Mouse (Mus musculus): ENCODE data around the gene Apobec1. TPM values are rescaled to one million over a fixed set of nuclear protein-coding genes. Genes with fewer than 3 reads are reported as not detected.
"Not testable (repeated sequence)": the region's sequence is repeated elsewhere in the genome, so short reads cannot be mapped to it uniquely, and the experiment has no call there.

The Apobec1 gene
- polyA plus RNA-seq, 1 experiment = 7.5 TPM

- H3K4me1 ChIP-seq = no peaks in the 10 kb centered on the region
Measured at GRCm38 (mm10) chr6:122545289-122545882, 56.9 kb downstream of the Apobec1 start.

GRCm38 (mm10) chr6:122544672-122545071 lies 57.6 kb downstream of the Apobec1 start:
- Histone ChIP-seq H3K4me1 (no peaks in the 10 kb centered on the region), H3K27me3 (replicated peaks) (no peaks in the 10 kb centered on the region), H3K4me3 (replicated peaks) (no peak overlapping the region), H3K9me3 (no peaks in the 10 kb centered on the region), H3K36me3 (replicated peaks; ENCODE audit: low read length) (no peaks in the 10 kb centered on the region)
- TF ChIP-seq GATA1 (IDR thresholded peaks at IDR 0.05; ENCODE audit: borderline replicate concordance, low read length) (no peak), FLI1 (IDR thresholded peaks at IDR 0.05; ENCODE audit: low read length) (no peak)

More at GRCm38 (mm10) chr6:122545289-122545882, 56.9 kb downstream of the Apobec1 start:
- H3K9me3 ChIP-seq = no peaks in the 10 kb centered on the region
- TF ChIP-seq FLI1 (IDR thresholded peaks at IDR 0.05; ENCODE audit: low read length) = no peak
- no peak for TF ChIP-seq GATA1 (IDR thresholded peaks at IDR 0.05; ENCODE audit: borderline replicate concordance, low read length)
- no peak overlapping the region for H3K4me3 ChIP-seq (replicated peaks)
- H3K27me3 ChIP-seq (replicated peaks) = no peaks in the 10 kb centered on the region
- no peaks in the 10 kb centered on the region for H3K36me3 ChIP-seq (replicated peaks; ENCODE audit: low read length)

GRCm38 (mm10) chr6:122543574-122543973 lies 58.7 kb downstream of the Apobec1 start:
- H3K9me3 ChIP-seq = no peaks in the 10 kb centered on the region
- no peaks in the 10 kb centered on the region for H3K36me3 ChIP-seq (replicated peaks; ENCODE audit: low read length)
- TF ChIP-seq GATA1 (IDR thresholded peaks at IDR 0.05; ENCODE audit: borderline replicate concordance, low read length) (no peak), FLI1 (IDR thresholded peaks at IDR 0.05; ENCODE audit: low read length) (no peak)
- H3K27me3 ChIP-seq (replicated peaks) = no peaks in the 10 kb centered on the region
- no peaks in the 10 kb centered on the region for H3K4me1 ChIP-seq
- H3K4me3 ChIP-seq (replicated peaks) = no peak overlapping the region

GRCm38 (mm10) chr6:122542459-122542858 lies 59.8 kb downstream of the Apobec1 start:
- H3K9me3 ChIP-seq; H3K36me3 ChIP-seq (replicated peaks; ENCODE audit: low read length); H3K27me3 ChIP-seq (replicated peaks); H3K4me1 ChIP-seq; H3K4me3 ChIP-seq (replicated peaks): not testable (repeated sequence)

- TF ChIP-seq GATA1 (IDR thresholded peaks at IDR 0.05; ENCODE audit: borderline replicate concordance, low read length) = no peak
- no peak for TF ChIP-seq FLI1 (IDR thresholded peaks at IDR 0.05; ENCODE audit: low read length)
- Histone ChIP-seq H3K4me3 (replicated peaks) (no peak overlapping the region), H3K4me1 (no peaks in the 10 kb centered on the region), H3K36me3 (replicated peaks; ENCODE audit: low read length) (no peaks in the 10 kb centered on the region), H3K9me3 (0 out of 2 replicates have a peak, but pooled peaks cover 3% of the 10 kb centered on the region), H3K27me3 (replicated peaks) (no peaks in the 10 kb centered on the region)
Measured at GRCm38 (mm10) chr6:122539564-122539963, 62.7 kb downstream of the Apobec1 start.

GRCm38 (mm10) chr6:122534032-122534431 lies 68.2 kb downstream of the Apobec1 start:
- H3K4me1 ChIP-seq = peaks cover 5% of the 10 kb centered on the region

GRCm38 (mm10) chr6:122532883-122533302 lies 69.4 kb downstream of the Apobec1 start:
- peaks cover 5% of the 10 kb centered on the region for H3K27me3 ChIP-seq (replicated peaks)
- H3K9me3 ChIP-seq = no peaks in the 10 kb centered on the region
- H3K4me3 ChIP-seq (replicated peaks) = peak overlapping the region; percentile 38
- peaks cover 5% of the 10 kb centered on the region for H3K4me1 ChIP-seq
- no peak for TF ChIP-seq FLI1 (IDR thresholded peaks at IDR 0.05; ENCODE audit: low read length)
- no peak for TF ChIP-seq GATA1 (IDR thresholded peaks at IDR 0.05; ENCODE audit: borderline replicate concordance, low read length)
- H3K36me3 ChIP-seq (replicated peaks; ENCODE audit: low read length) = no peaks in the 10 kb centered on the region

More at GRCm38 (mm10) chr6:122534032-122534431, 68.2 kb downstream of the Apobec1 start:
- H3K27me3 ChIP-seq (replicated peaks) = peaks cover 2% of the 10 kb centered on the region
- TF ChIP-seq GATA1 (IDR thresholded peaks at IDR 0.05; ENCODE audit: borderline replicate concordance, low read length) (no peak), FLI1 (IDR thresholded peaks at IDR 0.05; ENCODE audit: low read length) (no peak)
- no peak overlapping the region for H3K4me3 ChIP-seq (replicated peaks)
- H3K36me3 ChIP-seq (replicated peaks; ENCODE audit: low read length) = no peaks in the 10 kb centered on the region
- H3K9me3 ChIP-seq = 0 out of 2 replicates have a peak, but pooled peaks cover 3% of the 10 kb centered on the region

- no peak for TF ChIP-seq FLI1 (IDR thresholded peaks at IDR 0.05; ENCODE audit: low read length)
- TF ChIP-seq GATA1 (IDR thresholded peaks at IDR 0.05; ENCODE audit: borderline replicate concordance, low read length) = no peak
- Histone ChIP-seq H3K27me3 (replicated peaks) (peaks cover 9% of the 10 kb centered on the region), H3K9me3 (no peaks in the 10 kb centered on the region), H3K4me1 (peaks cover 5% of the 10 kb centered on the region), H3K36me3 (replicated peaks; ENCODE audit: low read length) (no peaks in the 10 kb centered on the region), H3K4me3 (replicated peaks) (no peak overlapping the region)
Measured at GRCm38 (mm10) chr6:122531466-122532174, 70.6 kb downstream of the Apobec1 start.

GRCm38 (mm10) chr6:122528136-122528535 lies 74.1 kb downstream of the Apobec1 start:
- Histone ChIP-seq H3K4me3 (replicated peaks) (no peak overlapping the region), H3K36me3 (replicated peaks; ENCODE audit: low read length) (no peaks in the 10 kb centered on the region), H3K9me3 (peaks cover 2% of the 10 kb centered on the region; the same call in 1 of the 2 replicates), H3K27me3 (replicated peaks) (peaks cover 12% of the 10 kb centered on the region), H3K4me1 (peaks cover 3% of the 10 kb centered on the region)
- TF ChIP-seq GATA1 (IDR thresholded peaks at IDR 0.05; ENCODE audit: borderline replicate concordance, low read length) = no peak
- TF ChIP-seq FLI1 (IDR thresholded peaks at IDR 0.05; ENCODE audit: low read length) = no peak

Other genes starting within 250 kb of the Apobec1 start
- not detected in 2 replicates for gene Rimklb, start 103.7 kb downstream of the Apobec1 start, polyA plus RNA-seq (2012; ENCODE audit: insufficient read depth, low replicate concordance)
- not detected in 2 replicates for gene Mfap5, start 96.6 kb downstream of the Apobec1 start, polyA plus RNA-seq (2012; ENCODE audit: insufficient read depth, low replicate concordance)
- gene Aicda, start 48.6 kb downstream of the Apobec1 start, polyA plus RNA-seq (2012; ENCODE audit: insufficient read depth, low replicate concordance) = 0.07 and 0.69 TPM in 2 replicates
- 0.07 TPM in 1 of 2 replicates, not detected in the other for gene Gdf3, start 7.6 kb upstream of the Apobec1 start, polyA plus RNA-seq (2012; ENCODE audit: insufficient read depth, low replicate concordance)
- not detected in 2 replicates for gene Dppa3, start 24.0 kb upstream of the Apobec1 start, polyA plus RNA-seq (2012; ENCODE audit: insufficient read depth, low replicate concordance)
- not detected in 2 replicates for gene Nanog, start 105.0 kb upstream of the Apobec1 start, polyA plus RNA-seq (2012; ENCODE audit: insufficient read depth, low replicate concordance)
- 188 and 291 TPM in 2 replicates for gene Slc2a3, start 199.2 kb upstream of the Apobec1 start, polyA plus RNA-seq (2012; ENCODE audit: insufficient read depth, low replicate concordance)
- gene Foxj2, start 217.5 kb upstream of the Apobec1 start, polyA plus RNA-seq (2012; ENCODE audit: insufficient read depth, low replicate concordance) = 7.7 and 9.2 TPM in 2 replicates